Mouse (Mus musculus) hindbrain, embryonic 14.5 days (tissue): ENCODE measurements around the gene Cnih3. TPM values are rescaled to one million over a fixed set of nuclear protein-coding genes. Genes with fewer than 3 reads are reported as not detected.

Source experiments
- ATAC-seq: fragments of 200-750 bp; cut with Nextera tagmentation; 2 replicates; pipeline ENCODE4 v1.8.0; 2017; ENCODE audit warnings: moderate number of reproducible peaks, mild to moderate bottlenecking, moderate TSS enrichment, moderate library complexity; ENCODE audit not compliant: low FRiP score
- DNase-seq: peaks from one replicate; pipeline ENCODE4 v3.0.0-alpha.2; 2015; ENCODE audit warnings: low spot score
- H3K27ac ChIP-seq: fragments of 300-500 bp; sonication (generic); 2 replicates; pipeline ENCODE4 v1.5.1; 2014; ENCODE audit warnings: mild to moderate bottlenecking, moderate library complexity
- H3K27me3 ChIP-seq: fragments of 300-500 bp; sonication (generic); 2 replicates; pipeline ENCODE4 v1.6.1; 2014; ENCODE audit warnings: mild to moderate bottlenecking, low read length, mixed read lengths; ENCODE audit not compliant: control insufficient read depth, insufficient read depth
- H3K36me3 ChIP-seq: fragments of 300-500 bp; sonication (generic); replicated peaks from 2 replicates; pipeline ENCODE4 v1.6.1; 2014; ENCODE audit not compliant: control insufficient read depth, insufficient read depth
- H3K4me1 ChIP-seq: fragments of 300-500 bp; sonication (generic); replicated peaks from 2 replicates; pipeline ENCODE4 v1.6.1; 2014; ENCODE audit warnings: antibody characterized with exemption, low read length, mixed read lengths; ENCODE audit not compliant: control insufficient read depth, insufficient read depth
- H3K4me2 ChIP-seq: fragments of 300-500 bp; sonication (generic); replicated peaks from 2 replicates; pipeline ENCODE4 v1.6.1; 2014; ENCODE audit warnings: mild to moderate bottlenecking, moderate library complexity
- H3K4me3 ChIP-seq: fragments of 300-500 bp; sonication (generic); replicated peaks from 2 replicates; pipeline ENCODE4 v1.5.1; 2014; ENCODE audit warnings: mild to moderate bottlenecking, low read length
- H3K9ac ChIP-seq: fragments of 300-500 bp; sonication (generic); 2 replicates; pipeline ENCODE4 v1.6.1; 2014
- H3K9me3 ChIP-seq: fragments of 300-500 bp; sonication (generic); 2 replicates; pipeline ENCODE4 v1.6.1; 2016; ENCODE audit warnings: low read length; ENCODE audit not compliant: control insufficient read depth
- WGBS: fragments of 180-500 bp; shearing (Covaris S2); extraction: QIAGEN DNeasy Blood & Tissue Kit; methylation state at CpG from one replicate; pipeline ENCODE4 v1.1.7; 2014; 5-methylcytosine and 5-hydroxymethylcytosine counted together
- polyA plus RNA-seq: library from polyadenylated mRNA; unstranded; fragments of >200 nt; fragmentation: Nextera tagmentation; extraction: Ambion mirVana; gene quantifications from 2 replicates; pipeline ENCODE4 v1.2.1, GENCODE M21; 2014

The Cnih3 gene
- polyA plus RNA-seq: 12.7 and 14.3 TPM in 2 replicates

GRCm38 (mm10) chr1:181352367-181353199 lies at the start of gene Cnih3:
Gene Cnih3 (plus strand): TSS chr1:181352628.
- peak; percentile 82 for ATAC-seq

GRCm38 (mm10) chr1:181307981-181308380 lies 44.4 kb upstream of the Cnih3 start:
- H3K36me3 ChIP-seq: no peaks in the 10 kb centered on the region
- 61% methylated on average over 3 of the region's 3 CpGs for WGBS
- no peaks in the 10 kb centered on the region for H3K9me3 ChIP-seq
- no peak overlapping the region for H3K4me3 ChIP-seq
- H3K4me1 ChIP-seq: no peaks in the 10 kb centered on the region
- H3K4me2 ChIP-seq: no peak overlapping the region
- ATAC-seq (no peak), DNase-seq (no peak)
- no peak overlapping the region for H3K27ac ChIP-seq
- H3K27me3 ChIP-seq: no peaks in the 10 kb centered on the region
- H3K9ac ChIP-seq: no peak overlapping the region

More at GRCm38 (mm10) chr1:181352367-181353199, at the start of gene Cnih3:
- peak within 1 kb of the TSS; percentile 72 for H3K9ac ChIP-seq
- peaks cover 14% of the 10 kb centered on the region; the same call in 1 of the 2 replicates for H3K4me1 ChIP-seq
- 1% methylated on average over 69 of the region's 78 CpGs for WGBS
- peak; percentile 63 for DNase-seq
- H3K4me3 ChIP-seq: peak within 1 kb of the TSS; percentile 57
- peaks cover 57% of the 10 kb centered on the region for H3K27me3 ChIP-seq
- no peaks in the 10 kb centered on the region for H3K9me3 ChIP-seq
- no peaks in the 10 kb centered on the region for H3K36me3 ChIP-seq
- H3K4me2 ChIP-seq: peak within 1 kb of the TSS; percentile 100
- no peak within 1 kb of the TSS for H3K27ac ChIP-seq

- DNase-seq (no peak), ATAC-seq (no peak)
- Histone ChIP-seq H3K4me3 (no peak overlapping the region), H3K9me3 (no peaks in the 10 kb centered on the region), H3K27me3 (no peaks in the 10 kb centered on the region), H3K9ac (no peak overlapping the region), H3K4me2 (no peak overlapping the region), H3K36me3 (no peaks in the 10 kb centered on the region), H3K27ac (no peak overlapping the region), H3K4me1 (no peaks in the 10 kb centered on the region)
- WGBS: 92% methylated on average over 5 of the region's 5 CpGs
Observed at GRCm38 (mm10) chr1:181310712-181311111, 41.7 kb upstream of the Cnih3 start.

GRCm38 (mm10) chr1:181312115-181313045 lies 40.0 kb upstream of the Cnih3 start:
- no peak overlapping the region for H3K9ac ChIP-seq
- no peaks in the 10 kb centered on the region for H3K4me1 ChIP-seq
- WGBS: 94% methylated on average over 15 of the region's 15 CpGs
- no peak overlapping the region for H3K4me3 ChIP-seq
- no peak overlapping the region for H3K4me2 ChIP-seq
- H3K27ac ChIP-seq: no peak overlapping the region
- no peaks in the 10 kb centered on the region for H3K27me3 ChIP-seq
- DNase-seq (no peak), ATAC-seq (no peak)
- H3K36me3 ChIP-seq: no peaks in the 10 kb centered on the region
- no peaks in the 10 kb centered on the region for H3K9me3 ChIP-seq

- no peak overlapping the region for H3K9ac ChIP-seq
- H3K36me3 ChIP-seq: no peaks in the 10 kb centered on the region
- no peak overlapping the region for H3K4me2 ChIP-seq
- no peak overlapping the region for H3K27ac ChIP-seq
- DNase-seq (no peak), ATAC-seq (no peak)
- no peaks in the 10 kb centered on the region for H3K27me3 ChIP-seq
- no peaks in the 10 kb centered on the region for H3K4me1 ChIP-seq
- no peak overlapping the region for H3K4me3 ChIP-seq
- no peaks in the 10 kb centered on the region for H3K9me3 ChIP-seq
- WGBS: 84% methylated on average over 8 of the region's 8 CpGs
Observed at GRCm38 (mm10) chr1:181313046-181313415, 39.4 kb upstream of the Cnih3 start.

GRCm38 (mm10) chr1:181314301-181314700 lies 38.1 kb upstream of the Cnih3 start:
- Histone ChIP-seq H3K9ac (no peak overlapping the region), H3K36me3 (no peaks in the 10 kb centered on the region), H3K4me3 (no peak overlapping the region), H3K27ac (no peak overlapping the region), H3K9me3 (no peaks in the 10 kb centered on the region), H3K27me3 (no peaks in the 10 kb centered on the region), H3K4me1 (no peaks in the 10 kb centered on the region), H3K4me2 (no peak overlapping the region)
- WGBS: 93% methylated on average over 10 of the region's 10 CpGs
- ATAC-seq: no peak
- no peak for DNase-seq

GRCm38 (mm10) chr1:181315350-181315749 lies 37.1 kb upstream of the Cnih3 start:
- Histone ChIP-seq H3K36me3 (no peaks in the 10 kb centered on the region), H3K4me2 (no peak overlapping the region), H3K4me3 (no peak overlapping the region), H3K4me1 (no peaks in the 10 kb centered on the region), H3K27me3 (no peaks in the 10 kb centered on the region), H3K9ac (no peak overlapping the region), H3K27ac (no peak overlapping the region), H3K9me3 (no peaks in the 10 kb centered on the region)
- WGBS: 86% methylated on average over 3 of the region's 3 CpGs
- DNase-seq: no peak
- ATAC-seq: no peak

GRCm38 (mm10) chr1:181316571-181316970 lies 35.9 kb upstream of the Cnih3 start:
- H3K27ac ChIP-seq: no peak overlapping the region
- H3K36me3 ChIP-seq: no peaks in the 10 kb centered on the region
- DNase-seq (no peak), ATAC-seq (no peak)
- no peak overlapping the region for H3K4me2 ChIP-seq
- H3K4me1 ChIP-seq: no peaks in the 10 kb centered on the region
- H3K4me3 ChIP-seq: no peak overlapping the region
- H3K9ac ChIP-seq: no peak overlapping the region
- peaks cover under 1% of the 10 kb centered on the region; the same call in 1 of the 2 replicates for H3K9me3 ChIP-seq
- 91% methylated on average over 5 of the region's 5 CpGs for WGBS
- no peaks in the 10 kb centered on the region for H3K27me3 ChIP-seq

- H3K27ac ChIP-seq: no peak overlapping the region
- 89% methylated on average over 6 of the region's 6 CpGs for WGBS
- DNase-seq (no peak), ATAC-seq (no peak)
- H3K36me3 ChIP-seq: no peaks in the 10 kb centered on the region
- no peak overlapping the region for H3K4me3 ChIP-seq
- H3K9me3 ChIP-seq: peaks cover 5% of the 10 kb centered on the region; the same call in 1 of the 2 replicates
- H3K4me1 ChIP-seq: no peaks in the 10 kb centered on the region
- no peaks in the 10 kb centered on the region for H3K27me3 ChIP-seq
- H3K4me2 ChIP-seq: no peak overlapping the region
- no peak overlapping the region for H3K9ac ChIP-seq
Observed at GRCm38 (mm10) chr1:181319466-181319865, 33.0 kb upstream of the Cnih3 start.
